Mouse (Mus musculus): Measurements from ENCODE around the gene Lrrc75b.
"Not testable (repeated sequence)": the region's sequence is repeated elsewhere in the genome, so short reads cannot be mapped to it uniquely, and the experiment has no call there.

The Lrrc75b gene

GRCm38 (mm10) chr10:75525450-75525849 lies 34.7 kb downstream of the Lrrc75b start:
- POLR2A ChIA-PET: interaction anchor here in 3 of 4 experiments (0.7 to 2.3 kb wide), 9 partner anchors 8 to 248 kb away, joined by 3 to 10 read pairs (median 5); partner anchors contain the start of genes Ddt (in 1 of the 3), Gucd1 (in 1 of the 3) and Snrpd3 (in 1 of the 3)

GRCm38 (mm10) chr10:75521643-75522042 lies 38.5 kb downstream of the Lrrc75b start:
- POLR2A ChIA-PET: interaction anchor here in 3 of 4 experiments (0.6 to 1.1 kb wide), 6 partner anchors 9 to 525 kb away, joined by 3 to 13 read pairs (median 3); partner anchors contain the start of genes Ddt (in 1 of the 3) and Specc1l (in 1 of the 3)
- CTCF ChIA-PET: interaction anchor here in 1 of 4 experiments (0.7 kb wide), 1 partner anchor 299 kb away, joined by 3 read pairs; no protein-coding TSS in a partner anchor

More at GRCm38 (mm10) chr10:75525450-75525849, 34.7 kb downstream of the Lrrc75b start:
- CTCF ChIA-PET: not testable (repeated sequence)

GRCm38 (mm10) chr10:75520581-75520980 lies 39.5 kb downstream of the Lrrc75b start:
- ChIA-PET POLR2A (interaction anchor here in 3 of 4 experiments (0.5 to 1.1 kb wide), 6 partner anchors 11 to 271 kb away, joined by 3 to 8 read pairs (median 4); no protein-coding TSS in a partner anchor), CTCF (interaction anchor here in 1 of 4 experiments (0.6 kb wide), 1 partner anchor 351 kb away, joined by 4 read pairs; no protein-coding TSS in a partner anchor)

- POLR2A ChIA-PET: interaction anchor here in 3 of 4 experiments (0.6 to 2.2 kb wide), 23 partner anchors 9 to 952 kb away, joined by 3 to 10 read pairs (median 3); partner anchors contain the start of gene Mmp11 (in 1 of the 3)
- CTCF ChIA-PET: no interaction called here
Measured at GRCm38 (mm10) chr10:75517758-75518143, 42.4 kb downstream of the Lrrc75b start, which contains the start of gene Gucd1. Gene Gucd1 (minus strand): TSS chr10:75517972.

- POLR2A ChIA-PET: interaction anchor here in 3 of 4 experiments (0.6 to 2.2 kb wide), 21 partner anchors 8 to 953 kb away, joined by 3 to 10 read pairs (median 4); partner anchors contain the start of genes Ddt (in 1 of the 3) and Mmp11 (in 1 of the 3)
Measured at GRCm38 (mm10) chr10:75517073-75517757, 42.9 kb downstream of the Lrrc75b start, which contains the start of gene Snrpd3. Gene Snrpd3 (plus strand): TSS chr10:75517551.

GRCm38 (mm10) chr10:75516724-75517072 lies 43.4 kb downstream of the Lrrc75b start:
- ChIA-PET POLR2A (interaction anchor here in 2 of 4 experiments (0.6 to 2.0 kb wide), 11 partner anchors 8 to 420 kb away, joined by 3 to 8 read pairs (median 5); partner anchors contain the start of genes Ddt (in 1 of the 2) and Mmp11 (in 1 of the 2)), CTCF (interaction anchor here in 1 of 4 experiments (0.6 kb wide), 1 partner anchor 337 kb away, joined by 6 read pairs; no protein-coding TSS in a partner anchor)

More at GRCm38 (mm10) chr10:75517073-75517757, 42.9 kb downstream of the Lrrc75b start, which contains the start of gene Snrpd3:
- CTCF ChIA-PET: interaction anchor here in 1 of 4 experiments (0.6 kb wide), 1 partner anchor 336 kb away, joined by 6 read pairs; no protein-coding TSS in a partner anchor

- ChIA-PET POLR2A (interaction anchor here in 2 of 4 experiments (0.6 to 2.0 kb wide), 10 partner anchors 9 to 945 kb away, joined by 3 to 8 read pairs (median 5); partner anchors contain the start of genes Ddt (in 1 of the 2) and Mmp11 (in 1 of the 2)), CTCF (interaction anchor here in 2 of 4 experiments (0.6 kb wide), 2 partner anchors 85 to 337 kb away, joined by 6 to 7 read pairs; no protein-coding TSS in a partner anchor)
Measured at GRCm38 (mm10) chr10:75516038-75516723, 43.9 kb downstream of the Lrrc75b start.

GRCm38 (mm10) chr10:75515216-75516037 lies 44.7 kb downstream of the Lrrc75b start:
- POLR2A ChIA-PET: interaction anchor here in 2 of 4 experiments (0.6 to 1.7 kb wide), 6 partner anchors 10 to 946 kb away, joined by 3 to 6 read pairs (median 4); partner anchors contain the start of gene Specc1l (in 1 of the 2)

GRCm38 (mm10) chr10:75514361-75514760 lies 45.8 kb downstream of the Lrrc75b start:
- ChIA-PET CTCF (no interaction called here), POLR2A (interaction anchor here in 2 of 4 experiments (0.6 to 1.1 kb wide), 2 partner anchors 303 to 343 kb away, joined by 3 read pairs; partner anchors contain the start of gene Specc1l (in 1 of the 2))

More at GRCm38 (mm10) chr10:75515216-75516037, 44.7 kb downstream of the Lrrc75b start:
- CTCF ChIA-PET: interaction anchor here in 1 of 4 experiments (0.6 kb wide), 1 partner anchor 86 kb away, joined by 7 read pairs; no protein-coding TSS in a partner anchor

- POLR2A ChIA-PET: interaction anchor here in 3 of 4 experiments (0.5 to 0.7 kb wide), 5 partner anchors 8 to 716 kb away, joined by 3 to 13 read pairs (median 3); no protein-coding TSS in a partner anchor
- CTCF ChIA-PET: interaction anchor here in 2 of 4 experiments (0.5 to 0.7 kb wide), 2 partner anchors 82 to 308 kb away, joined by 3 to 4 read pairs; no protein-coding TSS in a partner anchor
Measured at GRCm38 (mm10) chr10:75513306-75514067, 46.6 kb downstream of the Lrrc75b start.

- ChIA-PET POLR2A (interaction anchor here in 3 of 4 experiments (0.5 to 1.7 kb wide), 9 partner anchors 9 to 716 kb away, joined by 3 to 13 read pairs (median 3); partner anchors contain the start of gene Gstt2 (in 1 of the 3)), CTCF (interaction anchor here in 1 of 4 experiments (0.5 kb wide), 1 partner anchor 81 kb away, joined by 4 read pairs; no protein-coding TSS in a partner anchor)
Measured at GRCm38 (mm10) chr10:75512796-75513195, 47.3 kb downstream of the Lrrc75b start.

GRCm38 (mm10) chr10:75511897-75512296 lies 48.2 kb downstream of the Lrrc75b start:
- POLR2A ChIA-PET: interaction anchor here in 2 of 4 experiments (0.7 to 1.7 kb wide), 4 partner anchors 13 to 325 kb away, joined by 3 to 5 read pairs (median 4); partner anchors contain the start of gene Gstt2 (in 1 of the 2)

GRCm38 (mm10) chr10:75511060-75511459 lies 49.1 kb downstream of the Lrrc75b start:
- POLR2A ChIA-PET: interaction anchor here in 1 of 4 experiments (1.7 kb wide), 1 partner anchor 326 kb away, joined by 5 read pairs; the partner anchor contains the start of gene Gstt2

More at GRCm38 (mm10) chr10:75511897-75512296, 48.2 kb downstream of the Lrrc75b start:
- CTCF ChIA-PET: no interaction called here

GRCm38 (mm10) chr10:75510446-75510845 lies 49.7 kb downstream of the Lrrc75b start:
- POLR2A ChIA-PET: interaction anchor here in 1 of 4 experiments (0.5 kb wide), 1 partner anchor 124 kb away, joined by 3 read pairs; no protein-coding TSS in a partner anchor
- CTCF ChIA-PET: interaction anchor here in 1 of 4 experiments (0.6 kb wide), 1 partner anchor 54 kb away, joined by 3 read pairs; no protein-coding TSS in a partner anchor

More at GRCm38 (mm10) chr10:75511060-75511459, 49.1 kb downstream of the Lrrc75b start:
- CTCF ChIA-PET: no interaction called here

- POLR2A ChIA-PET: interaction anchor here in 1 of 4 experiments (0.9 kb wide), 1 partner anchor 11 kb away, joined by 3 read pairs; the partner anchor contains the start of gene Snrpd3
- CTCF ChIA-PET: not testable (repeated sequence)
Measured at GRCm38 (mm10) chr10:75505928-75506327, 54.2 kb downstream of the Lrrc75b start.

GRCm38 (mm10) chr10:75505130-75505495 lies 55.0 kb downstream of the Lrrc75b start:
- ChIA-PET CTCF (interaction anchor here in 1 of 4 experiments (0.7 kb wide), 2 partner anchors 13 to 1158 kb away, joined by 3 read pairs; no protein-coding TSS in a partner anchor), POLR2A (interaction anchor here in 1 of 4 experiments (0.6 kb wide), 1 partner anchor 278 kb away, joined by 3 read pairs; no protein-coding TSS in a partner anchor)
